ENCODE assay signal across 8 mouse cellular contexts in the genomic region with DNA sequence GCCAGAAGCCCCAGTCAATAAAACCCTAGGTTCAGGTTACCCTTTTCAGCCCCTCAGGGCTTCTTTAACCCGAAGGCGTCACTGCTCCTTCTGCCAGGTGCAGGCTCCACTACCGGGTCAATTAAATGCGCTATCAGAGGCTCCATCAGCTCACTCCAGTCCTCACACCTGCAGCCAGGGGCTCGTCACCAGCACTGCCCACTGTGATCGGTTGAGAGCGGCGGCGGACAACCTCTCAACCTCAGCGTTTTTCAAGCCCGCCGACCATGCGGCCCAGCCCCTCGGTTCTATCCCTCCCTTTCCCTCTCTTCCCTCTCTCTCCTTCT. TPM values are rescaled to one million over a fixed set of nuclear protein-coding genes. Genes with fewer than 3 reads are reported as not detected.
DNase-seq lines count a peak whose midpoint lies in the region; ATAC-seq and TF ChIP-seq lines count a peak whose summit lies in the region.

No protein-coding gene starts in this region.

- TF ChIP-seq EP300 in heart, adult 2 months (IDR thresholded peaks at IDR 0.05; ENCODE audit: insufficient read depth, low read depth, low read length) = no peak
- TF ChIP-seq EP300 in CH12.LX (IDR thresholded peaks at IDR 0.05; ENCODE audit: low read length) = no peak

- DNase-seq in heart, adult 2 months = no peak
- DNase-seq in heart, postnatal 36 days = no peak
- no peak for DNase-seq in CH12.LX (ENCODE audit: extremely low read depth)
- no peak for DNase-seq in adrenal gland, postnatal 25 days
- DNase-seq in layer of hippocampus, adult 11-12 months (ENCODE audit: low spot score) = no peak
- DNase-seq in right cerebral cortex, postnatal 14 days = no peak

- TF ChIP-seq CTCF in heart, adult 2 months (IDR thresholded peaks at IDR 0.05) = no peak
- TF ChIP-seq CTCF in CH12.LX (conservative IDR thresholded peaks at IDR 0.05 in 1 of 2, IDR thresholded peaks at IDR 0.05 in 1 of 2; ENCODE audit: low read depth in 2 of 2, low read length in 2 of 2) = no peak

- peak; percentile 68 for ATAC-seq in forebrain, embryonic 15.5 days (replicated peaks)

- no peak for TF ChIP-seq POLR2A in heart, adult 2 months (IDR thresholded peaks at IDR 0.05; ENCODE audit: insufficient read depth, low read depth, low read length)
- no peak for TF ChIP-seq POLR2A in CH12.LX (IDR thresholded peaks at IDR 0.05; ENCODE audit: low read depth, low read length)

- H3K4me2 ChIP-seq in CH12.LX (ENCODE audit: insufficient read depth, low read depth, poor library complexity, severe bottlenecking) = peak overlapping the region; percentile 84
- H3K4me2 ChIP-seq in forebrain, embryonic 15.5 days (replicated peaks) = peak overlapping the region; percentile 78

- in situ Hi-C loops in CH12.LX (cut with MboI; ENCODE audit: low pct_ligation_motif_present, low pct_unique_long_range_greater_than_20kb, low sequenced_read_pairs) = no loop called here

- H3K4me1 ChIP-seq in heart, adult 2 months (ENCODE audit: control insufficient read depth, insufficient read depth, low read length) = peaks cover 3% of the 10 kb centered on the region; the same call in 1 of the 2 replicates
- H3K4me1 ChIP-seq in CH12.LX (ENCODE audit: control insufficient read depth in 1 of 2, insufficient read depth in 2 of 2) = peaks cover 7 to 50% of the 10 kb centered on the region in 2 experiments; a peak in 3 of 4 replicates
- peaks cover 23% of the 10 kb centered on the region for H3K4me1 ChIP-seq in forebrain, embryonic 15.5 days

- TF ChIP-seq RAD21 in CH12.LX (IDR thresholded peaks at IDR 0.05; ENCODE audit: low read depth, low read length) = no peak

- 12% methylated on average over 14 of the region's 14 CpGs for WGBS in heart, adult 2 months
- WGBS in forebrain, embryonic 15.5 days = 1% methylated on average over 14 of the region's 14 CpGs
- 9% methylated on average over 14 of the region's 14 CpGs for WGBS in macrophage (ENCODE audit: missing documents)

- dilution Hi-C loops in CH12.LX (cut with MboI; ENCODE audit: extremely low pct_ligation_motif_present, extremely low pct_unique_long_range_greater_than_20kb, low sequenced_read_pairs) = no loop called here

- no peaks in the 10 kb centered on the region; the same call in 1 of the 2 replicates for H3K27me3 ChIP-seq in heart, adult 2 months (ENCODE audit: control insufficient read depth, insufficient read depth, low read length)
- peaks cover 5% of the 10 kb centered on the region for H3K27me3 ChIP-seq in CH12.LX (replicated peaks)
- H3K27me3 ChIP-seq in forebrain, embryonic 15.5 days = no peaks in the 10 kb centered on the region

- no peaks in the 10 kb centered on the region for H3K36me3 ChIP-seq in heart, adult 2 months (ENCODE audit: control insufficient read depth, insufficient read depth, low read length)
- peaks cover 0 to 6% of the 10 kb centered on the region in 2 experiments for H3K36me3 ChIP-seq in CH12.LX (replicated peaks in 1 of 2; ENCODE audit: control insufficient read depth in 1 of 2, insufficient read depth in 1 of 2, low read length in 1 of 2)
- H3K36me3 ChIP-seq in forebrain, embryonic 15.5 days = no peaks in the 10 kb centered on the region
- H3K36me3 ChIP-seq in macrophage (ENCODE audit: inconsistent target) = no peaks in the 10 kb centered on the region

- peak overlapping the region; percentile 58 for H3K9ac ChIP-seq in heart, adult 2 months (ENCODE audit: low read depth, low read length)
- peak overlapping the region; percentile 0; the same call in 1 of the 2 replicates for H3K9ac ChIP-seq in CH12.LX (ENCODE audit: insufficient read depth, low read depth)
- peak overlapping the region; percentile 75 for H3K9ac ChIP-seq in forebrain, embryonic 15.5 days (replicated peaks)

- intact Hi-C loops in heart, adult 2 months (cut with DNase I) = loop anchor here (5.0 kb wide), 1 partner anchor 64 kb away; a partner anchor contains a TSS
- intact Hi-C loops in heart, postnatal 36 days (cut with DNase I) = loop anchor here (2.0 to 5.0 kb wide), 2 partner anchors 34 to 119 kb away; a partner anchor contains a TSS

- no peak overlapping the region for H3K27ac ChIP-seq in heart, adult 2 months
- H3K27ac ChIP-seq in CH12.LX (ENCODE audit: insufficient read depth, low read depth) (no peak overlapping the region), macrophage (no peak overlapping the region)
- H3K27ac ChIP-seq in forebrain, embryonic 15.5 days (replicated peaks) = peak overlapping the region; percentile 81

- peak overlapping the region; percentile 77 for H3K4me3 ChIP-seq in heart, adult 2 months
- H3K4me3 ChIP-seq in CH12.LX (replicated peaks in 1 of 3; ENCODE audit: low read depth in 2 of 3, low read length in 2 of 3, poor library complexity in 1 of 3) (peak overlapping the region; percentile 46 to 76 (median 52)), macrophage (ENCODE audit: inconsistent target) (peak overlapping the region; percentile 31; the same call in 1 of the 2 replicates)
- peak overlapping the region; percentile 68 for H3K4me3 ChIP-seq in forebrain, embryonic 15.5 days

- no peaks in the 10 kb centered on the region for H3K79me2 ChIP-seq in heart, adult 2 months (replicated peaks; ENCODE audit: control insufficient read depth, insufficient read depth, low read length)
- H3K79me2 ChIP-seq in CH12.LX (replicated peaks; ENCODE audit: control insufficient read depth, extremely low read depth, insufficient read depth, poor library complexity, severe bottlenecking) (peaks cover 23% of the 10 kb centered on the region), macrophage (ENCODE audit: inconsistent target) (no peaks in the 10 kb centered on the region)

- no peaks in the 10 kb centered on the region for H3K9me3 ChIP-seq in CH12.LX (replicated peaks; ENCODE audit: low read length)
- H3K9me3 ChIP-seq in forebrain, embryonic 15.5 days = no peaks in the 10 kb centered on the region

TF ChIP-seq in CH12.LX, 34 proteins besides CTCF, POLR2A, EP300 and RAD21:
- TF ChIP-seq E2F4 (IDR thresholded peaks at IDR 0.05; ENCODE audit: insufficient replicate concordance, low read depth, low read length) (no peak), MAZ (IDR thresholded peaks at IDR 0.05; ENCODE audit: low read depth, low read length) (no peak), POLR2AphosphoS2 (IDR thresholded peaks at IDR 0.05; ENCODE audit: low read depth, low read length) (no peak), ZC3H11A (IDR thresholded peaks at IDR 0.05; ENCODE audit: low read depth, low read length) (no peak), MXI1 (IDR thresholded peaks at IDR 0.05; ENCODE audit: low read depth, low read length) (no peak), ZNF384 (IDR thresholded peaks at IDR 0.05; ENCODE audit: low read depth, low read length) (no peak), MAX (IDR thresholded peaks at IDR 0.05; ENCODE audit: low read length) (no peak), JUN (IDR thresholded peaks at IDR 0.05; ENCODE audit: insufficient read depth, low read depth, low read length) (no peak)
TF ChIP-seq in CH12.LX: peak in this region for 0.

RNA-seq across cellular contexts. Expression of a gene that starts 0.3 kb away (rescaled TPM):
- 1 to 10 TPM; 1.7 TPM for total RNA-seq in heart, adult 2 months (2021)
- 1.9 and 2.8 TPM in 2 replicates for polyA plus RNA-seq in heart, adult 2 months (2012; rRNA removed)
- total RNA-seq in heart, postnatal 36 days (2021) = 1 to 10 TPM; 1.3 to 2.1 TPM
- total RNA-seq in CH12.LX (2012; rRNA removed) (6.8 and 8.1 TPM in 2 replicates), CH12.LX (2014; rRNA removed) (4.8 and 6.2 TPM in 2 replicates)
- polyA plus RNA-seq in CH12.LX (2012; ENCODE audit: insufficient read length, low read depth) (16.0 and 16.6 TPM in 2 replicates), macrophage (2018) (2.8 to 7.0 TPM (median 4.7 TPM) in 3 replicates)
- polyA plus RNA-seq in forebrain, embryonic 15.5 days (2015; fragmentation: Nextera tagmentation; extraction: Ambion mirVana) = 24.1 and 25.7 TPM in 2 replicates
- 10 to 100 TPM; 12.0 to 37.4 (median 23.0) TPM for total RNA-seq in macrophage (2018; cell fraction: chromatin; rRNA removed)
- total RNA-seq in macrophage (2018; cell fraction: cytosol; rRNA removed) = 1 to 10 TPM; 1.9 to 4.5 (median 3.2) TPM
- 10 to 100 TPM in 16 of 26 experiments, 1 to 10 TPM in 10; 4.7 to 28.8 (median 12.7) TPM for total RNA-seq in macrophage (2018; cell fraction: nucleus; rRNA removed)
- total RNA-seq in adrenal gland, postnatal 25 days (2021) = 12.8 and 19.2 TPM in 2 replicates

RNA-seq across cellular contexts. Expression of a gene that starts 34.6 kb away (rescaled TPM):
- 10 to 100 TPM; 19.3 to 20.6 TPM for total RNA-seq in heart, adult 2 months (2021)
- polyA plus RNA-seq in heart, adult 2 months (2012; rRNA removed) = 10.7 and 16.7 TPM in 2 replicates
- total RNA-seq in heart, postnatal 36 days (2021) = 10 to 100 TPM; 18.7 to 21.4 TPM
- 77.5 and 84.5 TPM in 2 replicates for total RNA-seq in CH12.LX (2012; rRNA removed)
- total RNA-seq in CH12.LX (2014; rRNA removed) = 72.1 and 81.8 TPM in 2 replicates
- polyA plus RNA-seq in CH12.LX (2012; ENCODE audit: insufficient read length, low read depth) = 93.1 and 98.7 TPM in 2 replicates
- 93.8 and 99.1 TPM in 2 replicates for polyA plus RNA-seq in forebrain, embryonic 15.5 days (2015; fragmentation: Nextera tagmentation; extraction: Ambion mirVana)
- 10 to 100 TPM in 14 of 26 experiments, 1 to 10 TPM in 12; 2.2 to 22.7 (median 10.7) TPM for total RNA-seq in macrophage (2018; cell fraction: chromatin; rRNA removed)
- total RNA-seq in macrophage (2018; cell fraction: cytosol; rRNA removed) = 10 to 100 TPM; 10.4 to 18.8 (median 15.2) TPM
- 10 to 100 TPM in 13 of 26 experiments, 1 to 10 TPM in 13; 4.1 to 27.0 (median 10.7) TPM for total RNA-seq in macrophage (2018; cell fraction: nucleus; rRNA removed)
- 12.0 to 20.4 TPM (median 17.5 TPM) in 3 replicates for polyA plus RNA-seq in macrophage (2018)
- total RNA-seq in adrenal gland, postnatal 25 days (2021) = 39.3 and 52.9 TPM in 2 replicates

Comparison
In these comparisons a context has a peak if more than half of its experiments do, and no peak if none do; other contexts are left out.
1. H3K9ac ChIP-seq: peak in every context shown above with its lines; median percentile 75 in forebrain, embryonic 15.5 days; 58 in heart, adult 2 months; 0 in CH12.LX.